Mouse (Mus musculus): ENCODE measurements around the gene Ssbp4. TPM values are rescaled to one million over a fixed set of nuclear protein-coding genes. Genes with fewer than 3 reads are reported as not detected.
A peak's percentile ranks its signal among the peaks of the same experiment; 100 is the strongest.

The Ssbp4 gene
- total and polyA plus RNA-seq, 3 experiments: 84.9 to 212 TPM; not detected in 1

DNA sequence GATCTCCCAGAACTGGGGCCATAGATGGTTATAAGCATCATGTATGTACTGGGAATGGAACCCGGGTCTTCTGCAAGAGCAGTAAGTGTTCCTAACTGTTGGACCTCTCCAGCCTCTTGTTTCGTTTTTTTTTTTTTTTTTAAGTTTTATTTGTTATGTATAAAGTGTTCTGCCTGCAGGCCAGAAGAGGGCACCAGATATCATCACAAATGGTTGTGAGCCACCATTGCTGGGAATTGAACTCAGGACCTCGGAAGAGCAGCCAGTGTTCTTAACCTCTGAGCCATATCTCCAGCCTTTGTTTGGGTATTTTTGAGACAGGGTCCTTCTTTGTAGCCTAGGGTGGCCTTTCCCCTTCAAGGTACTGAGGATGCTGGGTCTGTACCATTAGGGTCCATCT is 49.7 kb downstream of the Ssbp4 start:
- DNase-seq (ENCODE audit: low read depth, low spot score): peak; percentile 53
- peaks cover 10% of the 10 kb centered on the region; the same call in 1 of the 2 replicates for H3K79me2 ChIP-seq (ENCODE audit: control insufficient read depth, insufficient read depth, low read length, poor library complexity)
- H3K9ac ChIP-seq (ENCODE audit: control insufficient read depth, low read depth, low read length, poor library complexity, severe bottlenecking): no peak overlapping the region
- H3K4me3 ChIP-seq (ENCODE audit: control insufficient read depth in 1 of 2, insufficient read depth in 1 of 2, low read depth in 2 of 2, low read length in 2 of 2): no peak overlapping the region
- peaks cover 0 to 18% of the 10 kb centered on the region in 2 experiments; a peak in 3 of 4 replicates for H3K36me3 ChIP-seq (ENCODE audit: control insufficient read depth in 1 of 2, insufficient read depth in 2 of 2, low read length in 2 of 2)
- H3K27ac ChIP-seq (ENCODE audit: control insufficient read depth, low read depth, low read length): no peak overlapping the region
- no peaks in the 10 kb centered on the region for H3K27me3 ChIP-seq (ENCODE audit: control insufficient read depth in 1 of 2, insufficient read depth in 2 of 2, low read length in 2 of 2)
- TF ChIP-seq CTCF (IDR thresholded peaks at IDR 0.05 in 2 of 3, conservative IDR thresholded peaks at IDR 0.05 in 1 of 3; ENCODE audit: control insufficient read depth in 1 of 3, insufficient read depth in 1 of 3, low read depth in 2 of 3, low read length in 3 of 3, poor library complexity in 1 of 3, severe bottlenecking in 1 of 3) (peak; percentile 33 to 56 (median 41)), SMC3 (IDR thresholded peaks at IDR 0.05; ENCODE audit: low read depth, low read length) (peak; percentile 43), ZC3H11A (IDR thresholded peaks at IDR 0.05; ENCODE audit: low read depth, low read length) (peak; percentile 30), ZNF384 (IDR thresholded peaks at IDR 0.05; ENCODE audit: low read depth, low read length) (peak; percentile 61), RAD21 (IDR thresholded peaks at IDR 0.05; ENCODE audit: low read depth, low read length) (peak; percentile 42), POLR2A (IDR thresholded peaks at IDR 0.05; ENCODE audit: control insufficient read depth in 1 of 2, insufficient read depth in 1 of 2, low read depth in 1 of 2, low read length in 2 of 2, poor library complexity in 1 of 2) (no peak), ETS1 (IDR thresholded peaks at IDR 0.05; ENCODE audit: low read depth, low read length) (no peak)
- H3K9me3 ChIP-seq (replicated peaks; ENCODE audit: insufficient read depth, low read length): no peaks in the 10 kb centered on the region
- H3K4me1 ChIP-seq (ENCODE audit: control insufficient read depth in 1 of 2, insufficient read depth in 2 of 2, low read length in 2 of 2): peaks cover 27 to 45% of the 10 kb centered on the region in 2 experiments

DNA sequence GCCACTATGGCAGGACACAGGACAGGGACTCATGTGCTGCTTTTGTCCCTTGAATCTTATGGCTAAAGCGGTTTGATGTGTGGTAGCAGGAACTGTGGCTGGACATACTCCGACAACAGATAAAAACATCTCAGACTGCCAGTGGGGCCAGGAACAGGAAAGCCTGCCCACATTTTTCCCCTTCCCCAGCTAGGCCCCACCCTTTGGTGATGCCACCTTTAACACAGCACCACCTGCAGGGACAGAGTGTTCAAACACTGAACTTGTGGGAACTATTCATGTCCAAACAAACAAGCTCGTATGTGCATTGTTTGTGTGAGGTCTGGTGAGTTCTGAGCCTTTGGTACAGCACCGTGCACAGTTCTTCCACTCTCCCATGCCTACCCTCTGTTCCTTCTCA is 50.3 kb downstream of the Ssbp4 start:
- Histone ChIP-seq H3K9me3 (replicated peaks; ENCODE audit: insufficient read depth, low read length) (no peaks in the 10 kb centered on the region), H3K27ac (ENCODE audit: control insufficient read depth, low read depth, low read length) (no peak overlapping the region), H3K27me3 (ENCODE audit: control insufficient read depth in 1 of 2, insufficient read depth in 2 of 2, low read length in 2 of 2) (no peaks in the 10 kb centered on the region), H3K4me1 (ENCODE audit: control insufficient read depth in 1 of 2, insufficient read depth in 2 of 2, low read length in 2 of 2) (peaks cover 25 to 41% of the 10 kb centered on the region in 2 experiments), H3K4me3 (ENCODE audit: control insufficient read depth in 1 of 2, insufficient read depth in 1 of 2, low read depth in 2 of 2, low read length in 2 of 2) (no peak overlapping the region), H3K79me2 (ENCODE audit: control insufficient read depth, insufficient read depth, low read length, poor library complexity) (peaks cover 11% of the 10 kb centered on the region; the same call in 1 of the 2 replicates), H3K36me3 (ENCODE audit: control insufficient read depth in 1 of 2, insufficient read depth in 2 of 2, low read length in 2 of 2) (peaks cover 0 to 18% of the 10 kb centered on the region in 2 experiments; a peak in 3 of 4 replicates), H3K9ac (ENCODE audit: control insufficient read depth, low read depth, low read length, poor library complexity, severe bottlenecking) (no peak overlapping the region)
- DNase-seq (ENCODE audit: low read depth, low spot score): peak; percentile 31
- TF ChIP-seq CTCF (IDR thresholded peaks at IDR 0.05 in 2 of 3, conservative IDR thresholded peaks at IDR 0.05 in 1 of 3; ENCODE audit: control insufficient read depth in 1 of 3, insufficient read depth in 1 of 3, low read depth in 2 of 3, low read length in 3 of 3, poor library complexity in 1 of 3, severe bottlenecking in 1 of 3) (peak in 1 of 3 experiments; percentile 32; a peak in 2 of 6 replicates), MXI1 (IDR thresholded peaks at IDR 0.05; ENCODE audit: low read depth, low read length) (no peak), USF1 (IDR thresholded peaks at IDR 0.05; ENCODE audit: low read depth, low read length) (no peak), MYB (IDR thresholded peaks at IDR 0.05; ENCODE audit: low read depth, low read length) (no peak), JUND (IDR thresholded peaks at IDR 0.05; ENCODE audit: low read depth, low read length) (no peak)

DNA sequence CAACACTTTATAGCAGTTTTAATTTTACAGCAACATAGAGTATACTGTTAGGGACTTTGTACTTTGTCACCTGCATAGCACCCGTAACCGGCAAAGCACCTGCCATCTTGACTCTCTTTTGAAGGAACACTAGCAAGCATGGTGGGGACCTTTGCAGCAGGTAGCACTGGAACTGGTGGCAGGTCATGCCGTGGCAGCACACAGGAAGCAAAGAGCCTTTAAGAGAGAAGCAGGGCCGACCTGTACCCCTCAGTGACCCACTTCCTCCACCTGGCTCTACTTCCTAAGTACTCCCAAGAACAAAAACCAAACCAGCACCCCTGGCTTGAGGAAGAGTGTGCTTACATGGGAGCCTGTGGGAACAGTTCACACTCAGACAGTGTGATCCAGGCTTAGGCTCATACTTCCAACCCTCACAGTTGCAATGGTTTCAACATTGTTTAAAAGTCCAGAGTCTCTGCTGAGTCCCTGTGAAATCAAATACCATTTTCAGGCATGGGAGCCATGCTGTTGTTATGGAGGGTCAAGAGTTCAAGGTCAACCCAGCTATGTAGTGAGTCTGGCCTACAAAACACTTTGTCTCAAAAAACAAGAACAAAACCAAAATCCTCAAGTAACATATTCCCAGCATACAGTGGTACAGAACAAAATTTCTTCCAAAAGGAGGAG is 53.5 kb downstream of the Ssbp4 start:
- peaks cover 19% of the 10 kb centered on the region for H3K79me2 ChIP-seq (ENCODE audit: control insufficient read depth, insufficient read depth, low read length, poor library complexity)
- no peak for DNase-seq (ENCODE audit: low read depth, low spot score)
- H3K4me1 ChIP-seq (ENCODE audit: control insufficient read depth in 1 of 2, insufficient read depth in 2 of 2, low read length in 2 of 2): peaks cover 2 to 16% of the 10 kb centered on the region in 2 experiments; a peak in 3 of 4 replicates
- H3K9me3 ChIP-seq (replicated peaks; ENCODE audit: insufficient read depth, low read length): no peaks in the 10 kb centered on the region
- peaks cover 0 to 3% of the 10 kb centered on the region in 2 experiments; a peak in 2 of 4 replicates for H3K36me3 ChIP-seq (ENCODE audit: control insufficient read depth in 1 of 2, insufficient read depth in 2 of 2, low read length in 2 of 2)
- H3K9ac ChIP-seq (ENCODE audit: control insufficient read depth, low read depth, low read length, poor library complexity, severe bottlenecking): no peak overlapping the region
- H3K27me3 ChIP-seq (ENCODE audit: control insufficient read depth in 1 of 2, insufficient read depth in 2 of 2, low read length in 2 of 2): no peaks in the 10 kb centered on the region
- TF ChIP-seq SMC3 (IDR thresholded peaks at IDR 0.05; ENCODE audit: low read depth, low read length): no peak
- no peak for TF ChIP-seq CHD2 (IDR thresholded peaks at IDR 0.05; ENCODE audit: low read length)
- no peak for TF ChIP-seq JUND (IDR thresholded peaks at IDR 0.05; ENCODE audit: low read depth, low read length)
- no peak for TF ChIP-seq TAL1 (IDR thresholded peaks at IDR 0.05; ENCODE audit: low read length)
- TF ChIP-seq MEF2A (IDR thresholded peaks at IDR 0.05; ENCODE audit: extremely low read depth, insufficient replicate concordance, low read depth, low read length, poor library complexity, severe bottlenecking): no peak
- no peak for TF ChIP-seq TBP (IDR thresholded peaks at IDR 0.05; ENCODE audit: low read depth, low read length)
- TF ChIP-seq RCOR1 (IDR thresholded peaks at IDR 0.05; ENCODE audit: low read depth, low read length): no peak
- TF ChIP-seq USF1 (IDR thresholded peaks at IDR 0.05; ENCODE audit: low read depth, low read length): no peak
- TF ChIP-seq HCFC1 (IDR thresholded peaks at IDR 0.05; ENCODE audit: low read depth, low read length): no peak
- no peak overlapping the region for H3K27ac ChIP-seq (ENCODE audit: control insufficient read depth, low read depth, low read length)
- no peak overlapping the region for H3K4me3 ChIP-seq (ENCODE audit: control insufficient read depth in 1 of 2, insufficient read depth in 1 of 2, low read depth in 2 of 2, low read length in 2 of 2)

All from MEL (cell line).